Mouse (Mus musculus) ES-E14 (cell line): ENCODE measurements around the gene Myct1. TPM values are rescaled to one million over a fixed set of nuclear protein-coding genes. Genes with fewer than 3 reads are reported as not detected.

Experiments
- DNase-seq: peaks from one replicate; pipeline ENCODE4 v3.0.0-alpha.2; 2013; ENCODE audit warnings: low read depth, low spot score
- H3K27ac ChIP-seq: 2 replicates; pipeline ENCODE4 v1.5.1; 2012; ENCODE audit warnings: low read depth, mild to moderate bottlenecking, low read length, moderate library complexity, mixed read lengths; ENCODE audit not compliant: poor library complexity, insufficient read depth, severe bottlenecking
- H3K36me3 ChIP-seq: 2 replicates; pipeline ENCODE4 v1.6.1; 2012; ENCODE audit warnings: mild to moderate bottlenecking, low read length, moderate library complexity, mixed read lengths; ENCODE audit not compliant: control insufficient read depth, poor library complexity, insufficient read depth, severe bottlenecking
- H3K4me1 ChIP-seq, 2 experiments: fragments of 150-350 bp in 1 of 2; sonication (generic) in 1 of 2; 2 replicates each; pipeline ENCODE4 v1.6.1; 2012; ENCODE audit warnings: low read length in 2 of 2, mild to moderate bottlenecking in 1 of 2, mixed read lengths in 1 of 2; ENCODE audit not compliant: control insufficient read depth in 2 of 2, insufficient read depth in 2 of 2, poor library complexity in 1 of 2
- H3K4me3 ChIP-seq, 2 experiments: fragments of 150-350 bp in 1 of 2; sonication (generic) in 1 of 2; 2 replicates each; pipeline ENCODE4 v1.5.1; 2012; ENCODE audit warnings: low read length in 2 of 2, low read depth in 1 of 2, mild to moderate bottlenecking in 1 of 2, mixed read lengths in 1 of 2; ENCODE audit not compliant: insufficient read depth in 1 of 2, poor library complexity in 1 of 2, severe bottlenecking in 1 of 2
- H3K9ac ChIP-seq: 2 replicates; pipeline ENCODE4 v1.6.1; 2012; ENCODE audit warnings: low read depth, mild to moderate bottlenecking, low read length, mixed read lengths; ENCODE audit not compliant: poor library complexity, insufficient read depth, severe bottlenecking
- H3K9me3 ChIP-seq: fragments of 150-350 bp; sonication (generic); 2 replicates; pipeline ENCODE4 v1.6.1; 2012; ENCODE audit warnings: low read depth, mild to moderate bottlenecking, low read length; ENCODE audit not compliant: control insufficient read depth, insufficient read depth
- CHD2 ChIP-seq: IDR thresholded peaks from 2 replicates; pipeline ENCODE4 v1.6.1; 2014; ENCODE audit warnings: mild to moderate bottlenecking, low read depth, low read length, inconsistent platforms
- HCFC1 ChIP-seq: IDR thresholded peaks from 2 replicates; pipeline ENCODE4 v1.6.1; 2012; ENCODE audit warnings: low read length, inconsistent platforms, borderline replicate concordance; ENCODE audit not compliant: insufficient read depth
- MAFK ChIP-seq: IDR thresholded peaks from 2 replicates; pipeline ENCODE4 v1.6.1; 2014; ENCODE audit warnings: mild to moderate bottlenecking, low read depth, low read length, inconsistent platforms; ENCODE audit not compliant: insufficient read depth
- ZC3H11A ChIP-seq: IDR thresholded peaks from 2 replicates; pipeline ENCODE4 v1.6.1; 2012; ENCODE audit warnings: low read depth, mild to moderate bottlenecking, inconsistent platforms, low read length, borderline replicate concordance
- ZNF384 ChIP-seq: IDR thresholded peaks from 2 replicates; pipeline ENCODE4 v1.6.1; 2012; ENCODE audit warnings: low read depth, low read length, inconsistent platforms
- in situ Hi-C, 2 experiments: fragments of 600-800 bp; cut with MboI; formaldehyde crosslinking; loops; one replicate each; pipeline ENCODE4 v1.15.1; 2025; ENCODE audit warnings: low sequenced_read_pairs in 2 of 2, inconsistent platforms in 1 of 2; ENCODE audit not compliant: unreplicated experiment in 2 of 2
- total RNA-seq: library from RNA; depleted of rRNA; stranded (reverse); fragments of 300-350 nt; gene quantifications from 2 replicates; pipeline ENCODE4 v1.2.3, GENCODE M21; 2012

Gene Myct1
- total RNA-seq, 1 experiment: not detected

- Histone ChIP-seq H3K9ac (no peak overlapping the region), H3K9me3 (no peaks in the 10 kb centered on the region), H3K4me3 (no peak overlapping the region), H3K36me3 (no peaks in the 10 kb centered on the region), H3K27ac (no peak overlapping the region), H3K4me1 (no peaks in the 10 kb centered on the region)
- TF ChIP-seq ZNF384 (no peak), CHD2 (no peak), HCFC1 (no peak), MAFK (no peak), ZC3H11A (no peak)
- no peak for DNase-seq
- in situ Hi-C loops: no loop called here
Observed at GRCm38 (mm10) chr10:5615186-5616040, 21.8 kb downstream of the Myct1 start.

- Histone ChIP-seq H3K27ac (no peak overlapping the region), H3K4me1 (no peaks in the 10 kb centered on the region), H3K4me3 (no peak overlapping the region), H3K36me3 (no peaks in the 10 kb centered on the region), H3K9ac (no peak overlapping the region), H3K9me3 (no peaks in the 10 kb centered on the region)
- DNase-seq: no peak
- TF ChIP-seq CHD2 (no peak), MAFK (no peak), ZNF384 (no peak), HCFC1 (no peak), ZC3H11A (no peak)
- in situ Hi-C loops: no loop called here
Observed at GRCm38 (mm10) chr10:5626268-5626667, 32.7 kb downstream of the Myct1 start.

GRCm38 (mm10) chr10:5633672-5634200 lies 40.2 kb downstream of the Myct1 start:
- Histone ChIP-seq H3K4me1 (no peaks in the 10 kb centered on the region), H3K36me3 (no peaks in the 10 kb centered on the region), H3K27ac (no peak overlapping the region), H3K9ac (no peak overlapping the region), H3K9me3 (no peaks in the 10 kb centered on the region), H3K4me3 (no peak overlapping the region)
- DNase-seq: no peak
- in situ Hi-C loops: no loop called here
- no peak for TF ChIP-seq HCFC1
- no peak for TF ChIP-seq ZC3H11A
- TF ChIP-seq MAFK: no peak
- no peak for TF ChIP-seq ZNF384
- TF ChIP-seq CHD2: no peak

- Histone ChIP-seq H3K27ac (no peak overlapping the region), H3K4me1 (no peaks in the 10 kb centered on the region), H3K36me3 (no peaks in the 10 kb centered on the region), H3K9ac (no peak overlapping the region), H3K4me3 (no peak overlapping the region), H3K9me3 (no peaks in the 10 kb centered on the region)
- TF ChIP-seq CHD2 (no peak), MAFK (no peak), HCFC1 (no peak), ZC3H11A (peak; percentile 14; the same call in 1 of the 2 replicates), ZNF384 (no peak)
- in situ Hi-C loops: no loop called here
- peak; percentile 28 for DNase-seq
Observed at GRCm38 (mm10) chr10:5634336-5634735, 40.8 kb downstream of the Myct1 start.
